Mouse (Mus musculus) kidney, adult 2 months (tissue): ENCODE data around the gene Yeats2.

Experiments
- CTCF ChIP-seq: fragments of 200-500 bp; conservative IDR thresholded peaks from 2 replicates; pipeline ENCODE4 v1.5.1; 2011; ENCODE audit warnings: low read depth, mild to moderate bottlenecking, control low read depth, low read length, moderate library complexity, mixed read lengths; ENCODE audit not compliant: insufficient read depth, insufficient read length
- POLR2A ChIP-seq: fragments of 200-500 bp; IDR thresholded peaks from one replicate; pipeline ENCODE4 v1.6.1; 2011; ENCODE audit warnings: low read depth, low read length, control low read depth

DNA sequence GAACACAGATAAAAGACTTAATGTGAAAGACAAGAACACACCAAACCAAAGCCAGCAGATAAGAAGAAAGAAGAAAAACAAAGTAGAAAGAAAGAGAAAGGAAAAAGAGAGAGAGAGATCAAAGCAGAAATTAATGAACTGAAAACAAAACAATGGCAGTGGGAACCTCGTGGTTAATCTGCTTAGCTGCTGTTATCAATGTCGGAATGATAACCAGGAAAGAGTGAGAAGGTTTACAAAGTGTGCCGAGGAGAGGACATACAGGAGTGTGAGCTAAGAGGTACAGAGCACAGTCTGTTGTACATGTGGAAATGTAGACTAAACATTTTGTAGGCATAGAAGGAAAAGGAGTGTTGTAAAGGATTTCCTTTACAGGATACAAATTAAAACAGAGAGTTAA is 132.1 kb downstream of the Yeats2 start:
- no peak for TF ChIP-seq POLR2A
- no peak for TF ChIP-seq CTCF
